Mouse (Mus musculus): ENCODE data around the gene Gnb5.

GRCm38 (mm10) chr9:75314517-75315105 is 8.5 kb downstream of the Gnb5 start:
- TF ChIP-seq CTCF (IDR thresholded peaks at IDR 0.05; ENCODE audit: low read depth) (no peak), EP300 (optimal IDR thresholded peaks at IDR 0.05) (no peak)

All from stomach, postnatal 0 days (tissue).